Mouse (Mus musculus) bone marrow, adult 2 months (tissue): ENCODE results near the gene Scube3.

Source experiments
- CTCF ChIP-seq: fragments of 200-500 bp; IDR thresholded peaks from 2 replicates; pipeline ENCODE4 v1.5.1; 2011; ENCODE audit warnings: low read length, control low read depth; ENCODE audit not compliant: control insufficient read depth, insufficient read depth
- POLR2A ChIP-seq: fragments of 200-500 bp; IDR thresholded peaks from 2 replicates; pipeline ENCODE4 v1.6.1; 2011; ENCODE audit warnings: low read depth, mild to moderate bottlenecking, control low read depth, low read length, borderline replicate concordance; ENCODE audit not compliant: control insufficient read depth

DNA sequence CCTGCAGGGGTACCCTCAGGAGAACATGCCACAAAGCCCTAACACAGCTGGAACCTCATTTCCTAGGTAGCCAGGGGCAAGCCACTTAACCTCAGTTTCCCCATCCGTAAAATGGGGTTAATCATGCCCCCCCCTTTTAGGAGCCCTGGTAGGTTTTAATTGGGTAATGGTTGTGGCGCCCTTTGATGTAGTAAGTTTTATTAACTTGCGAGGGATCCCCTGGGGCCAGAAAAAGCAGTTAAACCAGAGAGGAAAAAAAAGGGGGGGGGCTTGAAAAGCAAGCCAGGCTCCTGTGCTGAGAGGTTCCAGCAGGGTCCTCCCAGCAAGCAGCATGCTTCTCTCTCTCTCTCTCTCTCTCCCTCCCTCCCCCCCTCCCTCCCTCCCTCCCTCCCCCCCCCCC, 42.9 kb upstream of the Scube3 start:
- no peak for TF ChIP-seq CTCF
- TF ChIP-seq POLR2A, result no peak
